Mouse (Mus musculus) C2C12 (cell line): ENCODE measurements around the gene Ppip5k1.
"Not testable (repeated sequence)": the region's sequence is repeated elsewhere in the genome, so short reads cannot be mapped to it uniquely, and the experiment has no call there.

Source experiments
- CEBPB ChIP-seq: IDR thresholded peaks from one replicate; pipeline ENCODE4 v1.6.1; 2011; ENCODE audit warnings: low read depth, mild to moderate bottlenecking, control low read depth, moderate library complexity
- CTCF ChIP-seq: IDR thresholded peaks from one replicate; pipeline ENCODE4 v1.5.1; 2011; ENCODE audit not compliant: control insufficient read depth, insufficient read depth, insufficient read length
- MAX ChIP-seq: IDR thresholded peaks from one replicate; pipeline ENCODE4 v1.6.1; 2011; ENCODE audit warnings: mild to moderate bottlenecking, control low read depth
- MYOD1 ChIP-seq: IDR thresholded peaks from one replicate; pipeline ENCODE4 v1.6.1; 2011; ENCODE audit warnings: low read depth; ENCODE audit not compliant: control insufficient read depth, insufficient read length
- MYOG ChIP-seq: IDR thresholded peaks from one replicate; pipeline ENCODE4 v1.6.1; 2011; ENCODE audit not compliant: control insufficient read depth, insufficient read length; ENCODE audit errors: extremely low read depth
- USF1 ChIP-seq: IDR thresholded peaks from one replicate; pipeline ENCODE4 v1.6.1; 2011; ENCODE audit warnings: low read depth, mild to moderate bottlenecking, control low read depth, moderate library complexity

GRCm38 (mm10) chr2:121386961-121387575 lies 31.9 kb upstream of the Ppip5k1 start, which contains the start of gene Strc:
- not testable (repeated sequence) for TF ChIP-seq CTCF, USF1, MYOG, MAX, MYOD1, CEBPB
